Mouse (Mus musculus) thymus, postnatal 4 days (tissue): ENCODE data around the gene Olfr125.

Experiments
- DNase-seq: peaks from one replicate; pipeline ENCODE4 v3.0.0; 2021

Gene Olfr125

GRCm38 (mm10) chr17:37832649-37833048 lies at the start of gene Olfr125:
Gene Olfr125, plus strand, starts transcription at chr17:37832949.
- DNase-seq = no peak

- no peak for DNase-seq
These were observed 39.5 kb upstream of the Olfr125 start, which contains the start of gene Olfr123 for GRCm38 (mm10) chr17:37793229-37793628. Gene Olfr123, plus strand, starts transcription at chr17:37793529.

GRCm38 (mm10) chr17:37799588-37799987 lies 33.2 kb upstream of the Olfr125 start, which contains the start of gene Olfr124:
Gene Olfr124, plus strand, starts transcription at chr17:37799888.
- no peak for DNase-seq

DNA sequence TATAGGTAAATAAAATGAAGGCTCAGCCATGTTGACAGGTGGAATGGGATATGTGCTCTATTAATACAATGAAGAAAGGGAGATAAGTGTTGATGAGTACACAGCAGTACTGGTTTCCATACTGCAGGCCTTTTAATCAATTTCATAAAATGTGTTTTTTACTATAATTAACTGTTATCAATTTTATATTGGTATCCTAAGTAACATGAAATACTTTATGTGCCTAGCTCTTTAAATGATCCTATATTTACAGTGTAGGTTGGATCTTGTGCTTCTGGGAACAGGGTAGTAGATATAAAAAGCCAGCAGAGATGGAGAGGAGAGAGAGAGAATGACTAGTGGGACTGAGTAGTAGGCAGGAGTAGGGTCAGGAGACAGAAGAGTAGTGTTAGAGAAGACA lies 14.4 kb downstream of the Olfr125 start, which contains the start of gene Olfr126:
Olfr126 (plus strand) TSS at position 301 of the 400 bp plus-strand sequence.
- no peak for DNase-seq

- no peak for DNase-seq
These were observed 31.2 kb downstream of the Olfr125 start for GRCm38 (mm10) chr17:37863901-37864300.

DNA sequence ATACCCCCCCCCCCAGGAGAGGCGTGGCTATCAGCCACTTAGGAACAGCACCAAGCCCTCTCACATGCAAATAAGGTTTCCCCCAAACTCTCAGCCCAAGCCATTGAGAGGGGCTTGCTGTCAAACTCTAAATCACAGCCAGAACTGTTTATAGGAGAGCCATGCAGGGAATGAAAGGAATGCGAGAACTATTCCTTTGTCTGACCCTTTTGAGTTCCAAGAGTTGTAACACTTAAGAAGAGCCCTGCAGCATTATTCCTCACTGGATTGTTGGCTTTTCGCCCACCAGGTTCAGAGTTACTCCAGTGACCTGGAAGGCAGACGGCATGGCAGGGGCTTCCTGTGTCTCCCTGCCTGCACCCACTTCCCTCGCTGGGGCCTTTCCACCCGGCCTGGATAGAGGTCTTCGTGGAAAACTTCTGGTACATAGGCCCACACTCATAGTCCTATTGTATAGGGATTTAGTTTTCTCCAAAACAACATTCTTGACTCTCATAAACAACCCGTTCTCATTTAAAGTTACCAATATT lies 37.0 kb downstream of the Olfr125 start:
- DNase-seq = no peak

DNA sequence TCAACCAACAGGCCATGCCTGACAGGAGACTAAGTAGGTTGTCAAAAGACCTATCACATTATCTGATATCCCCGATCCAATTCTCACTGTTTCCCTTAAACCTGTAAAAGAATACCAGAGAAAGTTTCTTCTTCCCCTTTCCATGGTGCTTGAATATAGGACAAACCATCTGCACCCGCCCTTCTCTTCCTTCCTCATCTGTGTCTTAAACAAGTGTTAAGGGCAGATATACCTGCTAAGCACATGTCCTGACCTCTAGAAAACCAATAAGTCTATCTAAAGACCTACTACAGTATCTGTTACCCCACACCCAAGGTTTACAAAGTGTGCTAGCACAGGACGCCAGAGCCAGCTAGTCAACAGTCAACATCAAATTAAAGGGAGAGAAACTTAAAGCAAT lies 41.1 kb downstream of the Olfr125 start:
- DNase-seq = no peak
